Mouse (Mus musculus): Measurements from ENCODE around the gene Kyat3. TPM values are rescaled to one million over a fixed set of nuclear protein-coding genes. Genes with fewer than 3 reads are reported as not detected.

Gene Kyat3
- total RNA-seq (2023), result 1 to 10 TPM; 4.4 to 6.5 TPM

DNA sequence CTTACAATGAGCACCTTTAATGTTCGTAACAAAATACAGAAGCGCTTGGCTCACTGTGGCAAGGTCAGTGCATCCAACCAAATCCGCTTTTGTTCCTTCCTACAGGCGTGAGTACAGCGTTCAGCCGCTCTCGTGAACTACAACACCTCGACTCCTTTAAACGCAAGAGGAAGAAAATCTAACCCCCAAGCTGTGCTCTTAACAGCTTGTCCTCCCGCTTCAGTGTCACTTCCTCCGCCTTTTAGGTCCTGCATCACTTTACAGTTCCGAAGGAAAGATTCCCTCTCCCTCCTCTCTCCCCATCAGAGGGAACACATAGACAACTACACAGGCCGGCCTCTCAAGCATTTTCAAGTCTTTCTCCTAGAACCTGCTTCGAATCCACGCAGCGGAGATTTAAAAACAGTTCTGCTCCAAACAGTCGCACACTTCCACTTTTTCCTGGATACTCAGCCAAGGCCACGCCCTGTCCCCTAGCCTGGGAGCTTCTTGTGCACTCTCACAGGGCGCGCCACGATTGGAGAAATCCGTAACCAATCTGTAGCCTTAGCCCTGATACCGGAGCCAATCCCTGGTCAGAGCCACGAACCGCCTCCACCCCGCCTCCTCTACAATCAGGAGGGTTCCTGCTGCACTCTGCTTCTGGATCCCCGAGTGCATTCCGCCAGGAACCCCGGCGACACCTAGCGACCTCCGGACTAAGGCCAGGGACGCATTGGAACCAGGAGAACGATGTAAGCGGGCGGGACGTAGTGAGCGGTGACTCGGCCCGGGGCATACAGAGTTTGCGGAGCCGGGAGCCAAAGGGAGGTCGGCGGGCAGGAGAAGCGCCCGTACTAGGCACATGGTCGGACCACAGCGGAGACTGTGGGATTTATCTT is at the start of gene Kyat3:
TSS of gene Kyat3 (plus strand) at position 610 of the 881 bp plus-strand sequence.

DNA sequence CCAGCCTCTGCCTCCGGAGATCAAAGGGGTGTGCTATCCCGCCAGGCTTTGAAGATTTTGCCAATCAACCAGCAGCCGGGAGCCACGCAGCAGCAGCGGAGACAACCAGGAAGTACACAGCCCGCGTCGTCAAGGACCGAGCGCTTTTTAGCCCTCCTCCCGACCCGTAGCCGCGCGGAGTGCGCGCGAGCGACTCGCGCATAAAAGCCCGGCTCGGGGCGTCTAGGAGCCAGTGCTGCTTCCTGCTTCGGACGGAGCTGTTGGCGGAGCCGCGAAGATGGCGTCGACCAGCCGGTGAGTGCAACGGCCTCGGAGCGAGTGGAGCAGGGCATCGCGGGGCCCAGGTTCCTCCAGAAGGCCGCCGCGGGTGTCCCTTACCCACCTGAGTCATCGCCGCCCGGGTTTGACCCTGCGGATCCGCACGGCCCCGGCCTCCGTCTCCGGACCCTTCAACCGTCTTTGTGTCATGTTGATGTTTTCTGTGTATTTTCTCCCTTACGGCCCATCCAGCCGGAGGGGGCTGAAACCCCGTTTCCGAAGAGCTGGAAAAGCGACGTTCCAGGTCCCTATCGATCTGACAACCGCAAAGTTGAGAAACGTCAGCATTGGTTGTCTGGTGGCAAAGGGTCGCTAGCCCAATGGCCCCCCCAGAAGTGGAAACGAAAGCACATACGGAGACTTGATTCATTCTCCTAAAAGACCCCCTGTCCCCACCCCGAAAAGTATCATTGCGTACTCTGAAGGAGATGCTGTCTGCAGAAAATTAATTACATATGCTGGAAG is 64.3 kb downstream of the Kyat3 start, which contains the start of gene Gtf2b:
TSS of gene Gtf2b (plus strand) at position 51 of the 783 bp plus-strand sequence.

Other genes with a start within 250 kb of the Kyat3 start
- 10 to 100 TPM; 27.9 to 33.8 TPM for gene Gbp5, start 207.1 kb upstream of the Kyat3 start, total RNA-seq (2023)
- 10 to 100 TPM; 13.7 to 17.6 TPM for gene Gbp7, start 170.7 kb upstream of the Kyat3 start, total RNA-seq (2023)
- 10 to 100 TPM; 45.1 to 52.1 TPM for gene Gbp3, start 141.0 kb upstream of the Kyat3 start, total RNA-seq (2023)
- gene Gbp2b, start 106.2 kb upstream of the Kyat3 start, total RNA-seq (2023), result not detected
- gene Gbp2, start 80.4 kb upstream of the Kyat3 start, total RNA-seq (2023), result 1 to 10 TPM; 7.2 to 9.5 TPM
- 10 to 100 TPM; 75.8 to 89.3 TPM for gene Gtf2b, start 64.0 kb downstream of the Kyat3 start, total RNA-seq (2023)
- 10 to 100 TPM; 72.7 to 76.9 TPM for gene Pkn2, start 181.0 kb downstream of the Kyat3 start, total RNA-seq (2023)